7 mouse cellular contexts compared by ENCODE assay signal in the genomic region with DNA sequence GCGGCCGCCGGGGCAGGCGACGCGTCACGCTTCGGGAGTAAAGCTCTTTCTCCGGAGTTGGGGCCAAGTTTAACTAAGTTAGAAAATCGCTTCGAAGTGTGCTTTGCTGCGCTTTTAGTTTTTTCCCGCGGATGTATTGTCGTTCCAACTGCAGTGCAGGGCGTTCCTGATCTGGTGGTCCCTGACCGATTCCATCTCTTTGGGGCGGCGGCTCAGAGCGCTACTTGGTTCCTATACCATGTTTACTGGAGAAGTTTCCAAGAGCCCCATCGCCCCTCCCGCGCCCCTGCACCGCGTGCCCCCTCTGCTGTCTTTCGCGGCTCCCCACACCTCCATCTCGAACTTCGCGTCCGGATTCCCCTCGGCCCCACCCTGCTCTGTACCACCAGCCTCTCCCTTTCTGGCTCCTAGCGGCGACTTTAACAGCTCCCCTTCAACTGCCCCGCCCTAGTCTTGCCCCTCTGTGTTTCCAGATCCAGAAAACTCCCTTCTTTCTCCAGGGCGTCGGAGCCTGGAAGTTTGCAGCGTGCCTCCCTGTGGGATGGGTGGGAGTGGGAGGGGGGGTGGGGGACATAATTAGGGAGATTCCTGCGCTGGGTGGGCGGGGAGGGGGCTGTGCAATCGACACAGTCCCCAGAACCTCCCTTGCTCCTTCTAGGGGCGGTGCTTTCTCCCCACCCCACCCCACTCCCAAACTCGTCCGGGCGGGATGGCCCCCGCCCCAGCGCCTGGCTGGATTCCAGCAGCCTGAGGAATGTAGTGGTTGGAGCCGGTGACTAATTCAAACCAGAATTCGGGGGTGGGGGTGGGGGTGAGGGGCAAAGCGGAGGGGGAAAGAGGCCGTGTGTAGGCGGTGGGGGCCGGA. TPM values are rescaled to one million over a fixed set of nuclear protein-coding genes. Genes with fewer than 3 reads are reported as not detected.
DNase-seq lines count a peak whose midpoint lies in the region; ATAC-seq and TF ChIP-seq lines count a peak whose summit lies in the region.

No protein-coding gene starts in this region.

- H3K9ac ChIP-seq in intestine, embryonic 15.5 days: peak overlapping the region; percentile 78
- H3K9ac ChIP-seq in neural tube, embryonic 15.5 days (replicated peaks): peak overlapping the region; percentile 53

- TF ChIP-seq POLR2A in brain, embryonic 14.5 days (IDR thresholded peaks at IDR 0.05; ENCODE audit: borderline replicate concordance, extremely low read depth, insufficient read depth, insufficient read length, poor library complexity, severe bottlenecking): no peak

- peak; percentile 71 for ATAC-seq in intestine, embryonic 15.5 days
- peak; percentile 34 for ATAC-seq in neural tube, embryonic 15.5 days (ENCODE audit: low FRiP score)

- under 1% methylated on average over 53 of the region's 53 CpGs for whole genome bisulfite sequencing in intestine, embryonic 15.5 days
- under 1% methylated on average over 49 of the region's 53 CpGs for WGBS in neural tube, embryonic 15.5 days

- H3K27ac ChIP-seq in intestine, embryonic 15.5 days: peak overlapping the region; percentile 96
- H3K27ac ChIP-seq in neural tube, embryonic 15.5 days (replicated peaks): peak overlapping the region; percentile 75

- no peaks in the 10 kb centered on the region for H3K27me3 ChIP-seq in intestine, embryonic 15.5 days (replicated peaks)
- H3K27me3 ChIP-seq in neural tube, embryonic 15.5 days (replicated peaks): peaks cover 49% of the 10 kb centered on the region

- peaks cover 50% of the 10 kb centered on the region for H3K4me1 ChIP-seq in intestine, embryonic 15.5 days (replicated peaks)
- peaks cover 61% of the 10 kb centered on the region for H3K4me1 ChIP-seq in neural tube, embryonic 15.5 days

- H3K9me3 ChIP-seq in intestine, embryonic 15.5 days: no peaks in the 10 kb centered on the region
- H3K9me3 ChIP-seq in neural tube, embryonic 15.5 days (replicated peaks): no peaks in the 10 kb centered on the region

- H3K36me3 ChIP-seq in intestine, embryonic 15.5 days: no peaks in the 10 kb centered on the region
- H3K36me3 ChIP-seq in neural tube, embryonic 15.5 days: no peaks in the 10 kb centered on the region

- DNase-seq in Muller cell, postnatal 12 days (ENCODE audit: inconsistent ontology term): peak; percentile 99
- peak; percentile 81 for DNase-seq in brain, embryonic 14.5 days (ENCODE audit: low read depth)
- peak; percentile 96 for DNase-seq in gastrocnemius, postnatal 4 days (ENCODE audit: low spot score in 2 of 2)
- DNase-seq in lung, adult 18-20 months: peak; percentile 91 to 94
- peak; percentile 93 to 94 for DNase-seq in urinary bladder, postnatal 4 days (ENCODE audit: low spot score in 2 of 2)

- peak; percentile 27; the same call in 1 of the 2 replicates for TF ChIP-seq CTCF in brain, embryonic 14.5 days (IDR thresholded peaks at IDR 0.05; ENCODE audit: borderline replicate concordance, extremely low read depth, insufficient read depth, insufficient read length)

- peak overlapping the region; percentile 81 for H3K4me3 ChIP-seq in intestine, embryonic 15.5 days (replicated peaks)
- peak overlapping the region; percentile 48 for H3K4me3 ChIP-seq in neural tube, embryonic 15.5 days (replicated peaks)

- H3K4me2 ChIP-seq in intestine, embryonic 15.5 days (replicated peaks): peak overlapping the region; percentile 88
- H3K4me2 ChIP-seq in neural tube, embryonic 15.5 days: peak overlapping the region; percentile 80

RNA-seq across cellular contexts. Expression of a gene that starts 0.7 kb away (rescaled TPM):
- 2.5 and 6.0 TPM in 2 replicates for polyA plus RNA-seq in brain, embryonic 14.5 days (2012; rRNA removed)
- total RNA-seq in gastrocnemius, postnatal 4 days (2021): 100 to 1,000 TPM; 377 to 414 TPM
- polyA plus RNA-seq in intestine, embryonic 15.5 days (2015; fragmentation: Nextera tagmentation; extraction: Ambion mirVana): 22.4 and 25.0 TPM in 2 replicates
- 4.4 and 8.0 TPM in 2 replicates for polyA plus RNA-seq in neural tube, embryonic 15.5 days (2015; fragmentation: Nextera tagmentation; extraction: Ambion mirVana)

RNA-seq across cellular contexts. Expression of a gene that starts 23.0 kb away (rescaled TPM):
- 371 and 527 TPM in 2 replicates for polyA plus RNA-seq in brain, embryonic 14.5 days (2012; rRNA removed)
- 100 to 1,000 TPM; 704 to 748 TPM for total RNA-seq in gastrocnemius, postnatal 4 days (2021)
- polyA plus RNA-seq in intestine, embryonic 15.5 days (2015; fragmentation: Nextera tagmentation; extraction: Ambion mirVana): 436 and 453 TPM in 2 replicates
- 291 and 348 TPM in 2 replicates for polyA plus RNA-seq in neural tube, embryonic 15.5 days (2015; fragmentation: Nextera tagmentation; extraction: Ambion mirVana)

RNA-seq across cellular contexts. Expression of a gene that starts 36.2 kb away (rescaled TPM):
- 25.3 and 31.5 TPM in 2 replicates for polyA plus RNA-seq in brain, embryonic 14.5 days (2012; rRNA removed)
- 10 to 100 TPM; 12.7 to 14.9 TPM for total RNA-seq in gastrocnemius, postnatal 4 days (2021)
- 29.7 and 30.4 TPM in 2 replicates for polyA plus RNA-seq in intestine, embryonic 15.5 days (2015; fragmentation: Nextera tagmentation; extraction: Ambion mirVana)
- 25.4 and 26.0 TPM in 2 replicates for polyA plus RNA-seq in neural tube, embryonic 15.5 days (2015; fragmentation: Nextera tagmentation; extraction: Ambion mirVana)

RNA-seq across cellular contexts. Expression of a gene that starts 48.1 kb away (rescaled TPM):
- 35.1 and 57.9 TPM in 2 replicates for polyA plus RNA-seq in brain, embryonic 14.5 days (2012; rRNA removed)
- total RNA-seq in gastrocnemius, postnatal 4 days (2021): 10 to 100 TPM; 61.1 to 69.8 TPM
- 130 and 139 TPM in 2 replicates for polyA plus RNA-seq in intestine, embryonic 15.5 days (2015; fragmentation: Nextera tagmentation; extraction: Ambion mirVana)
- polyA plus RNA-seq in neural tube, embryonic 15.5 days (2015; fragmentation: Nextera tagmentation; extraction: Ambion mirVana): 94.8 and 117 TPM in 2 replicates

Comparison
In these comparisons a context has a peak if more than half of its experiments do, and no peak if none do; other contexts are left out.
1. Peak in every context shown above with its lines: DNase-seq, ATAC-seq, H3K4me3 ChIP-seq and H3K27ac ChIP-seq.